ENCODE assay signal across 7 mouse cellular contexts in the genomic region with DNA sequence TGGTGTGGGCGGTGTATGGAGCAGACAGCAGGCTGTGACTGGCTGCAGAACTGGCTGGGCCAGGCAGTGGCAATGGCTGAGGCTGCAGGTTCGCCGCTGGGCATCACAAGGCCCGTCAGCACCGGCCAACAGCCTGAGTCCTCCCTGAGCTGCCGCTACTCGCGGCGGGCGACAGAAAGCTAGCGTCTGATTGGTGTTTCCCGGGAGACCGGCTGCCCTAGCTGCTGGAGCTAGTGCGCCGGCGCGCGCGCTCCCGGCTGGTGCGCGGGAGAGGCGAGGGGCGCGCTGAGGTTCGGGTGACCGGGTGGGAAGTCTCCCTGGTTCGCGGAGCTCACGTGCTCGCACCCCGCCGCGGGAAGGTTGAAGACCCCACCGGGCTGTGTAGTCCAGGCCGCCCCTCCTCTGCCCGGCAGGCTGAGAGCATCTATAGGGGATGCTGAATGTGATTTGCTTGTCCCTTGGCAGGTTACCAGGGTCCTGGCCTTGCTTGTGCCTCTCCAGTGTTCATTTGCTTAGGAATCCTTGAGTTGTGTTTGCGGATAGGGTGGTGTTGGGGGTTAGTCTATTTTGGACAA.
A peak's percentile ranks its signal among the peaks of the same experiment; 100 is the strongest.
DNase-seq lines count a peak whose midpoint lies in the region; ATAC-seq and TF ChIP-seq lines count a peak whose summit lies in the region.

No protein-coding gene starts in this region.

- peaks cover 8% of the 10 kb centered on the region for H3K36me3 ChIP-seq in forebrain, embryonic 14.5 days (ENCODE audit: control insufficient read depth, insufficient read depth, low read length)
- no peaks in the 10 kb centered on the region for H3K36me3 ChIP-seq in intestine, postnatal 0 days (ENCODE audit: control insufficient read depth, insufficient read depth)
- no peaks in the 10 kb centered on the region for H3K36me3 ChIP-seq in neural tube, embryonic 14.5 days (ENCODE audit: control insufficient read depth, insufficient read depth, low read length)

- peak overlapping the region; percentile 34 for H3K4me3 ChIP-seq in forebrain, embryonic 14.5 days (ENCODE audit: low read depth, low read length)
- peak overlapping the region; percentile 33 for H3K4me3 ChIP-seq in intestine, postnatal 0 days (ENCODE audit: low read depth, low read length)
- peak overlapping the region; percentile 38 for H3K4me3 ChIP-seq in neural tube, embryonic 14.5 days (ENCODE audit: low read depth, low read length)

- TF ChIP-seq CTCF in intestine, postnatal 0 days (IDR thresholded peaks at IDR 0.05; ENCODE audit: low read depth), result no peak

- DNase-seq in Muller cell, postnatal 12 days (ENCODE audit: inconsistent ontology term), result peak; percentile 96
- peak; percentile 91 for DNase-seq in brain, embryonic 18.5 days (ENCODE audit: low read depth, low spot score)
- peak; percentile 97 for DNase-seq in forebrain, embryonic 14.5 days (ENCODE audit: low spot score)
- peak; percentile 97 for DNase-seq in left cerebral cortex, postnatal 4 days
- no peak for DNase-seq in spleen, adult 12 weeks (ENCODE audit: low spot score)

- H3K27me3 ChIP-seq in forebrain, embryonic 14.5 days (replicated peaks; ENCODE audit: control insufficient read depth, insufficient read depth, low read length), result no peaks in the 10 kb centered on the region
- H3K27me3 ChIP-seq in intestine, postnatal 0 days (replicated peaks; ENCODE audit: control insufficient read depth, insufficient read depth, low read length), result peaks cover 43% of the 10 kb centered on the region
- H3K27me3 ChIP-seq in neural tube, embryonic 14.5 days (ENCODE audit: control insufficient read depth, insufficient read depth, low read length), result no peaks in the 10 kb centered on the region

- intact Hi-C loops in left cerebral cortex, postnatal 4 days (cut with DNase I), result loop anchor here (5.0 to 10.0 kb wide), 4 partner anchors 122 to 477 kb away; partner anchors contain the start of gene Tmem161b

- peak; percentile 88 for ATAC-seq in forebrain, embryonic 14.5 days
- ATAC-seq in intestine, postnatal 0 days, result peak; percentile 49; the same call in 1 of the 2 replicates
- ATAC-seq in neural tube, embryonic 14.5 days (ENCODE audit: low read depth), result peak; percentile 93

- under 1% methylated on average over 38 of the region's 38 CpGs for WGBS in forebrain, embryonic 14.5 days
- under 1% methylated on average over 38 of the region's 38 CpGs for WGBS in intestine, postnatal 0 days
- WGBS in neural tube, embryonic 14.5 days, result 1% methylated on average over 38 of the region's 38 CpGs

- peak overlapping the region; percentile 93 for H3K27ac ChIP-seq in forebrain, embryonic 14.5 days (ENCODE audit: low read depth, low read length)
- no peak overlapping the region for H3K27ac ChIP-seq in intestine, postnatal 0 days (ENCODE audit: low read depth, low read length)
- peak overlapping the region; percentile 92 for H3K27ac ChIP-seq in neural tube, embryonic 14.5 days (ENCODE audit: low read depth, low read length)

- peak overlapping the region; percentile 67 for H3K9ac ChIP-seq in forebrain, embryonic 14.5 days (ENCODE audit: low read length)
- no peak overlapping the region for H3K9ac ChIP-seq in intestine, postnatal 0 days (ENCODE audit: low read depth, low read length)
- peak overlapping the region; percentile 56 for H3K9ac ChIP-seq in neural tube, embryonic 14.5 days (replicated peaks; ENCODE audit: low read depth, low read length)

- H3K4me2 ChIP-seq in forebrain, embryonic 14.5 days (ENCODE audit: low read length), result peak overlapping the region; percentile 62
- H3K4me2 ChIP-seq in intestine, postnatal 0 days (replicated peaks; ENCODE audit: low read depth), result peak overlapping the region; percentile 60
- H3K4me2 ChIP-seq in neural tube, embryonic 14.5 days (ENCODE audit: low read depth, low read length), result peak overlapping the region; percentile 74

- H3K9me3 ChIP-seq in forebrain, embryonic 14.5 days (replicated peaks; ENCODE audit: control insufficient read depth, low read length), result no peaks in the 10 kb centered on the region
- no peaks in the 10 kb centered on the region for H3K9me3 ChIP-seq in intestine, postnatal 0 days (ENCODE audit: control insufficient read depth)
- H3K9me3 ChIP-seq in neural tube, embryonic 14.5 days (ENCODE audit: control insufficient read depth, low read length), result no peaks in the 10 kb centered on the region

- peaks cover 16% of the 10 kb centered on the region for H3K4me1 ChIP-seq in forebrain, embryonic 14.5 days (ENCODE audit: control insufficient read depth, insufficient read depth, low read length)
- H3K4me1 ChIP-seq in intestine, postnatal 0 days (replicated peaks; ENCODE audit: control insufficient read depth, insufficient read depth, low read length), result no peaks in the 10 kb centered on the region
- peaks cover 16% of the 10 kb centered on the region; the same call in 1 of the 2 replicates for H3K4me1 ChIP-seq in neural tube, embryonic 14.5 days (ENCODE audit: control insufficient read depth, insufficient read depth, low read length)
